Mouse (Mus musculus) ovary, postnatal 14 days (tissue): ENCODE measurements around the gene Lrp6.

ENCODE experiments used
- DNase-seq: peaks from one replicate; pipeline ENCODE4 v3.0.0; 2022; ENCODE audit warnings: low spot score

Gene Lrp6

DNA sequence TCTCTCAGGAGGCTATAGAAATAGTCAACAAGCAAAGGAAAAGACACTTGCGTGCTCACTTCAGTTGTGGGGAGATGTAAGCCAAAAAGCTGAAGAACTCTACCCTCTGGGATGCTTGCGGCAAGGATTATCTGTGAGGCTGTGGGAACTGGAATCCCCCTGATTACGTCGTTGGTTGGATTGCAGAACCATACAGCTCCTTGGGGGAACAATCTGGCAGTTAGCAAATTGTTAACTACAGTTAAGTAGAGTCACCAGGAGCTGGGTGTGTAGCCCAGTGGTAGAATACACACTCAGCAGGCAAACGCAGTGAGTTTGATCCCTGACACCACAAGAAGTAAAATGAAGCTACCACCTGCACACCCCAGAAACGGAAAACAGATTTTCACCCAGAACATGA lies 132.7 kb downstream of the Lrp6 start:
- no peak for DNase-seq

DNA sequence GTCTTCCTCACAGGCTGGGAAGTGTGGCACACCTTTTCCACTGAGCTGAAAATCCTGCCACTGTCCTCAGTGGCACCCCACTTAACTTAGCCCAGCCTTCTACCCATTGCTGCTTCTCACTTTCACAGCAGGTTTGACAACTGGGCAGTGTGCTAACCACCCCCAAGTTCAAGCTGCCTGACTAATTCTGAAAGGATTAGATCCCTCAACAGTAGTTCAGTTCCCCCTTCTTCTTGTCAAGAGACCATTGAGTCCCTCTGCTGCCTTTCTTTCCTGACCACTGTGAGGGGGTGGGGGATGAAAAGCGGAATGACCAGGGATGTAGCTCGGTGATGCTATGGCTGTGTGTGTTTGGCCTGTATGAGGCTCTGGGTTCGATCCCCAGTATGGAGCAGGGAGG lies 133.5 kb downstream of the Lrp6 start:
- no peak for DNase-seq

- no peak for DNase-seq
Measured at GRCm38 (mm10) chr6:134431583-134431982, 135.2 kb downstream of the Lrp6 start.

DNA sequence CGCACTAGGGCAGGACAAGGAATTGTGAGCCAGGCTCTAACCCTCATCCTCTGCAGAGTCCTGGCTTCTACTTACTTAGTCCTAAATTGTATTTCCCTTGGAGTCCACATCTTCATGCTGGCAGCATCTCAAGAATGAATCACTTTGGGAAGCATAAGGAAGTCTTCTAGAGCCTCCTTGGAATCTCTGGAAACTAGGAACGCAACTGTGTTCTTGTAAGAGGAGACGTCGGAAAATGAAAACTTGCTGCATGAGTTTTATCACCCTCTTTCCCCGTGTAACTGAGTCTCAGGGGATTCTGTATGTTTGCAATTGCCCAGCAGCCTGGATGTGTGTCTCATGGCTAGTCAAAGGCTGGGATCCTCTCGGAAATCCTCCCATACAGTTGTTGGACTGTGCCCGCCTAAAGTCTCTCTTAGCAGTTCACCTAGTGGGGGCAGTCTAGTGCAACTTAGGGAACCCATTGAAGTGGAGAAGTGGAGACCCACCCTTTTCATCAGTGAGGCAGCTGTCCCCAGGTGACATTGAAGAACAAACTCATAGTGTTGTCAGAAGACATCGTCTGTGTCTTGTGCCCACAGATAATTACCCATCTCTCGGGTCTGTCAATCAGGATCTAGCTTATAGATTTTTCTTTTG lies 136.5 kb downstream of the Lrp6 start:
- DNase-seq = no peak

DNA sequence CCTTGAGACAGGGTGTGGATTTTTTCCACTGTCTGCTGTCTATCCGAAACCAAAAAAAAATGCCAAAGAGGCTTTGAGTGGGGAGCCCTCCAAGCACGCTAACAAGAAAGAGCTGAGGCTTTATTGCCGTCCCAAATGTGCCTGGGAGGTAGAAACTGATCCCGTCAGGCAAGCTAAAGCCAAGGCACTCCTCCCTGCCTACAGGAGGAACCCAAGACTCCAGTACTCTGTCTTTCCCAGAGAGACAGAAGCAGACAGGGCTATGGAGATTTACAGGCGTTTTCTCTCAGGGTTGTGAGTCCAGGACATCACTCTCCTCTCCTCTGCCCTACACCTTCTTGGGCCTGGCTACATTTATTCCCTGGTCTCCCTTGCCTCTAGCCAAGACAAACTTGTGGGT lies 138.3 kb downstream of the Lrp6 start:
- no peak for DNase-seq

DNA sequence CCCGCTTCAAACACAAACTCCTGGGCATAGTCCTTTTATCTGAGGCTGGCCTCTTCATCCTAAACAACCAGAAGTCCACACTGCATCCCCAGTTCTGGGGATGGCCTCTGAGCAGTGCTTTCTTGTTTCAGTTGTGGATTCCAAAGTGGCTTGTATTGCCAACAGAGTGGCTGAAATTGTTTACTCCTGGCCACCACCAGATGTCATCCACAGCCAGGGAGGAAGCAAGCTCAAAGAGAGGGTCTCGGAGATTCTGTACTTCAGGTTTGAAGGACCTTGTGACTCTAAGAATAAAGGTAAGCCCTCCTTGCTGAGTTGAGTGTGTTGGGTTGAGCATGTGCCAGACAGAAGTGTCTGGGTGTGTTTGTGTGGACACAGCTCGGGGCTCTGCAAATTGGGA lies 139.6 kb downstream of the Lrp6 start:
- DNase-seq = no peak

- DNase-seq = peak; percentile 59
Measured at GRCm38 (mm10) chr6:134425216-134425717, 141.5 kb downstream of the Lrp6 start.

DNA sequence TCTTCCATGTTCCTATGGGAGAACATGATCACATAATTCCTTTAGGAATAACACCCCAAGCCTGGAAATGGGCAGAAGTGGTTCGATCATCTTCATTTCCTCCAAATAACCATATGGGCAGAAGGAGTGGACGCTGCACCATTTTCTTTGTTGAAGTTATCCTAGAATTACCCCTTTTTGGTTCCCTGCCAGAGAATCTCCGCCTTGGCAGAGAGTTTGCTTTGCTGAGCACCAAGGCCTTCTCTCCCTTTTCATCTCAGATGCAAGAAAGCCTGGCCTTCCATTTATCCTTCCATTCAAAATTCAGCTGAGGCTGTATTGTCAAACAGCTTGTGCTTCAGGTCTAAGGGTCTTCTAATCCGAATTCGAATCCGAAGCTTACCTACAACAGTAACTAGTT lies 144.8 kb downstream of the Lrp6 start:
- no peak for DNase-seq

DNA sequence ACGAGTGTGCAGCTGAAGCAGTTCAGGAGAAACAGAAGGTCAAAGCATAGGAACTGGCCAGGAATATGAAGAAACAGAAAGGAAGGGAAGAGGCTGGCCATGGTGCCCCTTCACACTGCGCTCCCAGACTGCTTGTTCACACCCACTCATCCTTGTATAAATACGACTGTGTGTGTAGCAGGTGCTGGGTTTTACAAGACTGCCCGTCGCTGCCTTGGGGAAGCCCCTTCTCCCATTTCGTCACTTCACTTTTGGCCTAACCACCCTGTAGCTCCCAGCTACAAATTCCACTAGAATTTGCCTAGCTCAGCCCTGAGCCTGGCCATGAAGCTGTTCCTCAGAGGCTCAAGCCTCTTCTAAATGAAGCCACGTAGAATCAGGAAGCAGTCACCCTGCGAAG lies 146.4 kb downstream of the Lrp6 start:
- no peak for DNase-seq

GRCm38 (mm10) chr6:134417886-134418285 lies 148.9 kb downstream of the Lrp6 start:
- DNase-seq = no peak

- DNase-seq = no peak
Measured at GRCm38 (mm10) chr6:134416556-134417105, 150.1 kb downstream of the Lrp6 start.

- no peak for DNase-seq
Measured at GRCm38 (mm10) chr6:134414532-134414883, 152.3 kb downstream of the Lrp6 start.

DNA sequence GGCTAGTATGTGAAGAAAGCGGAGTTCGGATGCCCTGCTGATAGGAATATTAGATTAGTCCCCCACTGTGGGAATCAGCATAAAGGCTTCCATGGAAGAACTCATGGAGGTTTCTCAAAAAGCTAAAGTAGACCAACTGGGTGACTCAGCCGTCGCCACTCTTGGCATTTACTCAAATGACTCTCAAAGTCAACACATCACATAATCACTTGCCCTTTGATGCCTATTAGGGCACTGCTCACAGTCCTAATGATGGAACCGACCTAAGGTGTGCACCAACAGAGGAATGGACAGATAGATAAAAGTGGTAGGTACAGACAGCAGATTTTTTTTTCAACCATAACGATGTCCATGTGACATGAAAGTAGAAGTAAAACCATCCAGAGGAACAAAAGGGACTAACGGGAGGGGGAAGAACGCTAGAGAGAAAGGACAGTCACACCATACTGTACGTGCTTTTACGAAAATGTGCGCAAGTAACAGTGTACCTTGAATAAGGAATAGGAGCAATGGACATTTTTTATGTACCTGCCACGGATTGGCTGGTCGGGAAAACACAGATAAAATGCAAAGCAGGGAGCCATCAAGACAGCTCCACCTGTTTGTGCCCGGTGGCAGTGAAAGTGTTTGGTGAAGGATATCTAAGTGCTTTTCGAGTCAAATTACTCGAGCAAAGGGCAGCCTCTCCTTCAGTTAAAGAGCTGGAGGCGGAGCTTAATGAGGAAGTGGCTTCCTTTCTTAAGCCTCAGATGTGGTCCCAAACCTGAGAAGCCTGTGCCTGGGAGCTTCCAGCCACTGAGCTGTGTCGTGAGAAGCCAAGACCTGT lies 152.8 kb downstream of the Lrp6 start:
- DNase-seq = no peak

GRCm38 (mm10) chr6:134407226-134407625 lies 159.5 kb downstream of the Lrp6 start:
- DNase-seq = no peak

GRCm38 (mm10) chr6:134403684-134404070 lies 163.1 kb downstream of the Lrp6 start:
- DNase-seq = no peak

DNA sequence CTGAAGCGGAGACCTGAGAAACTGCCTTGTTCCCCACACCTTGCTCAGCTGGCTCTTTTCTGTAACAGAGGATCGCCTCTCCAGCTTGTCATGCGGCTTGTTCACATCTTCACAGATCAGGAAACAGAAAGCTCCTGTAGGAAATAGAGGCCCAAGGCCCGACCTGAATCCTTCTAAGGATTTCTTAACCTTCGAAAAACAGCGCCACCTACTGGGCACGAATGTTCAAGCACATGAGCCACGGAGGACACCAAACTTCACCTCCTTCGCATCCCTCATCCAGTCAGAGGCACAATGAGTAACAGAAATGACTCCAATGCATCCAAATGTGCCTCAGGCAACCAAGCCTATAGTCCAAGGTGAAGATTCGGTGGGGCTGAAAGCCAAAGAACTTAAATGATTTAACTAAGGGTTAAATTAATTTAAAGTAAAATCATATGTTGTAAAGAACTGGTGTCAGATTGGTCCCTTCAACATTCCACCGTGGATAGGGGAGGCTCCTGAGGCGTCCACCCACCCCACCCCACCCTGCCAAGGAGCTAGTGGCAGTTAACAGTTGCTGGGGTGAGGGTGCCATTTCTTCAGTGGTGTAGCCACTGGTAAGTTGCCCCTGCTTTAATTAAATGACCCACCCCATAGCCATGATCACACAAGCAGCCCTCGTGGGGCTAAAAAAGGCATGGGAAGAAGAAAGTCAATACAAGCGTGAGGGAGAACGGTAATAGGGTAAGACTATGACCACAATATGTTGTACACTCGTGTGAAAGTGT lies 163.7 kb downstream of the Lrp6 start:
- peak; percentile 42 for DNase-seq
